Mouse (Mus musculus): ENCODE measurements around the gene Tedc1.

Gene Tedc1

GRCm38 (mm10) chr12:113155887-113156539 is at the start of gene Tedc1:
TSS of gene Tedc1 (plus strand) at chr12:113156421.
- DNase-seq, result peak; percentile 100

DNA sequence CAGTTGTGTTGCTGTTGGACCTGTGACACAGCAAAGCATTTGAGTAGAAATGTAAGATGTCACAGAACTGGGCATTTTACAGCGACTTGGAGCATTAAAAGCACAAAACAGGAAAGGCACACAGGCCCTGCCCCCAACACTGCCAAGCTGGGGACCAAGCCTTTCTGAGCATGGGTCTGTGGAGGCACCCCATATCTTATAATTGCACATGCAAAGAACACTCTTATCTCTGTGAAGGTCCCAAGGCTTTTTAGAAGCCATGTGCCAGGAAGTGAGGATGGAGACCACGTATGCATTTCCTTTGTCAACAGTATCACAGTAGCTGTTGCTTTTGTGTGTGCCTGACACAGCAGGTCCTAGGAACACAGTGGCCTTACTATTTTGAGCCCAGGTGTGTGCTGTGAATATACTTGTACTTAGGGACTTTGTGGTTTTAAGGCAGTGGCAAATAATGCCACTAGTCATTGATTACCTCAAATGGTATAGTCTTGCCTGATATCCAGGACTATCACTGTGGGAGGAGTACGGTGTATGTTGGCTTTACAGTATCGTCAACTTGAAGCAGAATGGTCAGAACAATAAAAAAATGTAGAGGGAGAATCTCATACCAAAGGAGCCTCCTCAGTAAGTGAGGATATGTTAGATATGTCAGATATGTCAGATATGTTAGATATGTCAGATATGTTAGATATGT is 48.6 kb upstream of the Tedc1 start:
- no peak for DNase-seq

GRCm38 (mm10) chr12:113108528-113109283 is 47.5 kb upstream of the Tedc1 start:
- no peak for DNase-seq

DNA sequence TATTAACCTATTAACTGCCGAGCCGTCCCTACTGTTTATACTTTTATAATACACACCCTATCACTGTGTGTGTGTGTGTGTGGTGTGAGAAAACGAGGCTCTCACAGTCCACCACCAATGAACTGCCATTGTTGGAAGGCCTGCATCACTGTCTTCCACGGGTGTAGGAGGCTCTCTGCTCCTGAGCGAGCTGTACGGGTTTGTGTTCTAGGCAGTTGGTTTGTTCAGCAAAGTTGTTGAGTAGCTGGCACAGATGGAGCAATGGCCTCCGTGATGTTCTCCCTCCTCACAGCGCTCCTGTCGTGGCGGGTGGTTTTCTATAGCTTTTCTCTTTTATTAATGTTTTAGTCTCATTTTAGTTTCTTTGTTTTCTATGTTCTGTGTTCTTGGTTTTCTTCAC is 46.4 kb upstream of the Tedc1 start:
- no peak for DNase-seq

DNA sequence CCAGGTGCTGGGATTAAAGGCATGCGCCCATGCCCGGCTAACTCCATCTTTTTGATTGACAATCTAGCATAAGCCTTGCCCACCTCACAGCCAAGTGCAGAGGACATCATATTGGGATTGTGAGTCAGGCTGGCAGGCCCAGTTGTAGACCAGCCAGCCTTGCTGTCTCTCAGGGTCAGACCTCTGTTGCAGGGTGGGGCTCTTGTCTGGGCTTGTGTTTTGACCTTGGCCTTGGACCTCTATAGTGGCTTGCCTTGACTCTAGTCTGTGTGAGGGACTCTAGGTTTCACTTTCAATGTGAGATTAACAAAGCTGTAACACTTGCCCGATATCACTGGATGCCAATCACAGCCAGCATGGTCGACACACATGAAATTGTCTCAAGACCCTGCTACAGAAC is 42.1 kb upstream of the Tedc1 start:
- DNase-seq, result no peak

GRCm38 (mm10) chr12:113114856-113115538 is 41.2 kb upstream of the Tedc1 start:
- DNase-seq, result no peak

- DNase-seq, result peak; percentile 90
Observed at GRCm38 (mm10) chr12:113119516-113120410, 36.5 kb upstream of the Tedc1 start.

DNA sequence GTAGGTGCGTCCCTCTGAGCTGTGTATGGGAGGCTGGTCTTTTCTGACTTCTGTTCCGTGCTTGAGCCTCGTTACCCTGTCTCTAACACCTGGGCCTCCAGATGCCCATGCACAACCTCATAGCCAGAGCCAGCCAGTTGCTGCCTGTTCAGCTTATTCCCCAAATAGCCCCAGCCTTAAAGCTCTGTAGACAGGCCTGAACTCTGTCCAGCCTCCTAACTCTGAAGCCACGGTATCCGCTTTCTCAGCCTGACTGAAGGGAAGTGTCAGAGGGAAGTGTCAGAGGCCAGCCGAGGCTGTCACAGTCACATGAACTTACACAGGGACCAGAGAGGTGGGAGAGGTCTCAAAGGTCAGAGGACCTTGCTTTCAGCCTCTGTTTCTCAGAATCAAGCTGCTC is 31.5 kb upstream of the Tedc1 start:
- no peak for DNase-seq

- DNase-seq, result no peak
Observed at GRCm38 (mm10) chr12:113130732-113131131, 25.5 kb upstream of the Tedc1 start.

- DNase-seq, result no peak
Observed at GRCm38 (mm10) chr12:113131601-113132000, 24.6 kb upstream of the Tedc1 start.

GRCm38 (mm10) chr12:113132567-113132966 is 23.7 kb upstream of the Tedc1 start:
- peak; percentile 49 for DNase-seq

DNA sequence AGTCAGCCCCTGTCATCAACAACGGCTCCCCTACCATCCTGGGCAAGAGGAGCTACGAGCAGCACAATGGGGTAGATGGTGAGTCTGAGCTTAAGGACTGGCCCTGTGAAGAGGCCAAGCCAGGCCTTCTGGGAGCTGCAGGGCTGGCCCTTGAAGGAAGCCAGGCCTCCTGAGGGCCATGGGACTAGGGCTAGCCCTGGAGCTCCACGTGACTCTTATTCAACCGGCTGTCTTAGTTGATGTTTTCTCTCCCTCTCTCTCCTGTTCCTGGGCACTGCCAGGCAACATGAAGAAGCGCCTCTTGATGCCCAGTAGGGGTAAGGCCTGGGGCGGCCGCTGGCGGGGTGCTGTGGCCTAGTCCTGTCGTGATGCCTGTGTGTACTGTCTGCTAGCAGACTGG is 23.0 kb upstream of the Tedc1 start:
- DNase-seq, result no peak

DNA sequence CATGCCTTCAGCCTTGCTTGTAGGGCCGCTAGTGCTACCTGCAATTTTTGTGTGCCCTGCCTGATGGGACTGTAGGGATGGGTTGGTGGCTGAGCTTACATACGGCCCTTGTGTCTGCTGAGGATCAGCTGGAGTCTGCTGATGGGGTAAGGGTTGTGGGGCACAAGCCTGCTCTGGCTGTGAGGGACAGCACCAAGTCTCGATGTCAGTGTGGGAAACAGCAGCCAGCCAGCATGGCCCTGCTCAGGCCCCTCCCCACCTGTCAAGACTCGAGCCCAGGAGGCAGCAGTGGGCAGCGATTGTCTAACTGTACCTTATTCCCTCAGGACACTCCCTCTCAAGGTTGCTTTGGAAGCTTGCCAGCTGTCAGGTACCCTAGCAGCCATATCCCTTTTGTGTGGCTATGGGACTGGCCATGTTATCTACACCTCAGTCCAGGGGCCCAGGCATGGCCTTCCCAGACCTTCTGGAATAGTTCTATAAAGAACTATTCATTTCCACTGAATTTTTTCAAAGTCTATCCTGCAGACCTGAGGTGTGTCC is 22.3 kb upstream of the Tedc1 start:
- DNase-seq, result no peak

DNA sequence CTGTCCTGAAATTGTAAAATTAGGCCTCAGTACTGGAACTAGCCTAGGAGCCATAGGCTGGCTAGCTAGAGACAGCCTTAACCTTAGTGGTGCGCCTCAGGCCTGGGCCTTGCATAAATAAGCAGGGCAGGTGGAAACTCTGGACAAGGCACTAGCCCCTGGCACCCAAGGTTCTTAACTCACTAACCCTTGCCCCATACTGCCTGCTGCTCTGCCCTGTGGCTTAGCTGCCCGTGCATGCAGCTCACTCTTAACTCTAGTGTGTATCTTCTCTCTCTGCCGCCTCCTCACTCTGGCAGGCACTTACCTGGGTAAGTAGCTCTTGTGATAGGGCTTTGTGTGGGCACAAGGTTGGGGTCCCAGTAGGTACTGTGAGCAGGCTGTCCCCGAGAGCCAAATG is 21.7 kb upstream of the Tedc1 start:
- no peak for DNase-seq

GRCm38 (mm10) chr12:113135401-113135800 is 20.8 kb upstream of the Tedc1 start:
- DNase-seq, result no peak

DNA sequence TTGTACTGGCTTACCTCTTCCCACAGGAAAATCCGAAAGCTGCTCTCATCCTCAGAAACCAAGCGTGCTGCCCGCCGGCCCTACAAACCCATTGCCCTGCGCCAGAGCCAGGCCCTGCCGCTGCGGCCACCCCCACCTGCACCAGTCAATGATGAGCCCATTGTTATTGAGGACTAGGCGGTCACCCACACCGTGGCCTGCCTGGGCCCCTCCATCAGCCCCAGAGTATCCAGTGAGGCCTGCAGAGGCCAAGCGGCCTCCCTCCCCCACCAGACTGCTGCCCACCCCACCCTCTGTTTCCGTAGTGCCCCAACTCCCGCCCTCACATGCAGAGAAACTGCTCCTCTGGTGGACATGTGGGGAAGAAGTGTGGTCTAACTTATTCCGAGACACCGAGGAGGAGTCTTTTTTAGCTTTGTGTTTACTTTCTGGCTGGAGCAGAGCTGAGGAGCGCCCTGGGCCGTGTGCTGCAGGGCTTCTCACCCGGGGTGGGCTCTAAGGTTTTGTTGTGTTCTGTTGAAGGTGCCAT is 19.7 kb upstream of the Tedc1 start:
- no peak for DNase-seq

DNA sequence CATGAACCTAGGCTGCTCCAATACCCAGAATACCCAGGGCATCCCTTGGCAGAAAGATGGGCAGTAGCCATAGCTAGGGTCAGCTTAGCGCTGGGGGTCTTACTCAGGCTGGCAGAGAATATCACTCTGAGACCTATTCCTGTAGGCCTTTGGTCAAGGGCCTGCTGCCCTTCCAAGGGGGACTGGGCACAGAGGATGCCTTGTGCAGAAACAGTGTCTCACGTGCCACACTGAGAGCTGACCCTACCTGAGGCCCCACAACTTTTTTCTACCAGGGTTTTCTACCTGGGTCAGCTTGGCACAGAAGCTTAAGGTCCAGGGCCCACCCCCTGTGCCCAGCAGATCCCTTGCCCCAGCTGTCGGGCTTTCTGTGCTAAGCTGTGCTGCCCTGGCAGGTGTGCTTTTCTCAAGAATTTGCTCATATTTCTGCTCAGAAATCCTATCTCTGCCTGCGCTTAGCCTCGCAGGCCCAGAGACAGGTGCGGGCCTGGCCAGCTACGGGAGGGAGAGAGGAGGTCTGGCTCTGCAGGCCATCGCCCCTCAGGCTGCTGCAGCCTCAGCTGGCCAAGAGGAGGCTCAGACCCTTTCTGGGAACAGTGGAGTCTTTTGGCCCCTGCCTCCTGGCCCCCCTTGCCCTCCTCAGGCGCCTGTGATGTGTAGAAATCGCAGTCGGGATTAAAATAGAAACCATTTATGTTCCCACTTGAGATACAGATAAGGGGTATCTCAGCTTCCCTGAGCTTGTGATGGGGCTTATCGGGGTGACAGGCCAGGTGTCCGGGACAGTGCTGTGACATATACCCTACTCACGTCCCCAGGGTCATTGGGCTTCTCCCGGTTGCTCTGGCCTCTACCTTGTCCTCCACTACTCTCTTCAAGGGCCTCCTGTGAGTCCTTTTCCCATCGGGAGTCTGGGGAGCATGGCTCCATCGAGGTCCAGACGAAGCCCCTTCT is 18.7 kb upstream of the Tedc1 start:
- no peak for DNase-seq

GRCm38 (mm10) chr12:113138291-113138690 is 17.9 kb upstream of the Tedc1 start:
- no peak for DNase-seq

DNA sequence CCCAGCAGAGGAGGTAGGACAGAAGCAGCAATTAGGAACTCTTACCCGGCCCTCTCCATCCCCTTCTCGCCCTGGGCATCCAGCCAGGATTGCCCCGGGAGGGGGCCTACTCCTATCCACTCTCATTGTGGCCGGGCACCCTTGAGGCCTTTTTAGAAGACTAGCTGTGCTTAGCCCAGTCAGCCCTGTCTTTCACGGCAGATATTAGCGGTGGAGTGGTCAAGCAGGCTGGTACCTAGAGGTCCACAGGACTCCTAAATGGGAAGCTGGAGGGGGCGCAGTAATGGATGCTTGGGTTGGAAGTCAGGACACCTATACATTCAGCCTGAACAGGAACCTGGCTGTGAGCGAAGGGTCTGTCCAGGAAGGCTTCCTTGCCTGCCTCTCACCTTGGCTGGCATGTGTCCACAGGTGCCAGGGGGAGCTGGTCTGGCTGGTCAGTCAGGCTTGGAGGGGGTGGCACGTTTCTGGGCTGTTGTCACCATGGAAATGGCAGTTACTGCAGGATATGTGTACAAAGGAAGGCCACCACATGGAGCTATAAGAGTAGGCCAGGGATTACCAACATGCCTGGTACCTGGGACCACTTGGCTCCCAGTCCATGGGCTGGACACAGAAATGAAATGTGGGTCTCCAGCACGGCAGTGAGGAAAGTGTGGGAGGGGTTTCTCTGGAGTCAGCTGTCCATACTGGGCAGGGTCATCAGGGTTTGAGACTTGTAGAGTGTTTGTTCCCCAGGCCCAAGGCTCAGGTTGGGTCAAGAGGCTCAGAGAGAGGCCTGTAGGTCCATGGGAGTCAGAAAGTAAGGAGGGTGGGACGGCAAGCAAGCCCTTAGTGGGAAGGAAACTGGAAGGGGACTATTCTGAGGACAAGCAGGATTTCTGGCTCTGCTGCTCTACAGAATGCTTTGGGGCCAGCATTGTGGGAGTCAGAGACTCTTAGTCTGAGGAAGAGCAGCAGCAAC is 17.0 kb upstream of the Tedc1 start:
- DNase-seq, result peak; percentile 73

Measured in kidney, postnatal 10 days (tissue).